Mouse (Mus musculus): ENCODE measurements around the gene Lamp2. TPM values are rescaled to one million over a fixed set of nuclear protein-coding genes. Genes with fewer than 3 reads are reported as not detected.

Lamp2 gene
- polyA plus RNA-seq, 1 experiment from 2014 or later, result 131 TPM

GRCm38 (mm10) chrX:38423096-38423495 lies 33.2 kb downstream of the Lamp2 start:
- no peak for ATAC-seq (ENCODE audit: low FRiP score, low TSS enrichment)
- Histone ChIP-seq H3K4me2 (replicated peaks; ENCODE audit: low read depth) (no peak overlapping the region), H3K4me1 (replicated peaks; ENCODE audit: control insufficient read depth, insufficient read depth) (no peaks in the 10 kb centered on the region), H3K9me3 (ENCODE audit: control insufficient read depth, low read length) (no peaks in the 10 kb centered on the region), H3K27me3 (ENCODE audit: control insufficient read depth, insufficient read depth, low read length) (no peaks in the 10 kb centered on the region), H3K4me3 (ENCODE audit: low read depth, low read length) (no peak overlapping the region), H3K27ac (replicated peaks) (no peak overlapping the region), H3K9ac (ENCODE audit: low read length) (no peak overlapping the region), H3K36me3 (ENCODE audit: control insufficient read depth, insufficient read depth, low read length) (no peaks in the 10 kb centered on the region)
- WGBS, result 66% methylated on average over 3 of the region's 3 CpGs
- no peak for DNase-seq (ENCODE audit: low spot score)
- TF ChIP-seq CTCF (IDR thresholded peaks at IDR 0.05; ENCODE audit: low read depth) (no peak), EP300 (optimal IDR thresholded peaks at IDR 0.05) (no peak)

- Histone ChIP-seq H3K4me3 (ENCODE audit: low read depth, low read length) (no peak overlapping the region), H3K9ac (ENCODE audit: low read length) (no peak overlapping the region)
- TF ChIP-seq EP300 (optimal IDR thresholded peaks at IDR 0.05), result no peak
- TF ChIP-seq CTCF (IDR thresholded peaks at IDR 0.05; ENCODE audit: low read depth), result no peak
These were observed 33.9 kb downstream of the Lamp2 start for GRCm38 (mm10) chrX:38422396-38422795.

GRCm38 (mm10) chrX:38403879-38404278 lies 52.4 kb downstream of the Lamp2 start:
- Histone ChIP-seq H3K27ac (replicated peaks) (no peak overlapping the region), H3K36me3 (ENCODE audit: control insufficient read depth, insufficient read depth, low read length) (no peaks in the 10 kb centered on the region), H3K27me3 (ENCODE audit: control insufficient read depth, insufficient read depth, low read length) (no peaks in the 10 kb centered on the region), H3K4me2 (replicated peaks; ENCODE audit: low read depth) (no peak overlapping the region), H3K9ac (ENCODE audit: low read length) (no peak overlapping the region), H3K4me1 (replicated peaks; ENCODE audit: control insufficient read depth, insufficient read depth) (no peaks in the 10 kb centered on the region), H3K4me3 (ENCODE audit: low read depth, low read length) (no peak overlapping the region), H3K9me3 (ENCODE audit: control insufficient read depth, low read length) (no peaks in the 10 kb centered on the region)
- TF ChIP-seq EP300 (optimal IDR thresholded peaks at IDR 0.05) (no peak), CTCF (IDR thresholded peaks at IDR 0.05; ENCODE audit: low read depth) (no peak)
- no peak for DNase-seq (ENCODE audit: low spot score)
- 72% methylated on average over 3 of the region's 3 CpGs for WGBS
- ATAC-seq (ENCODE audit: low FRiP score, low TSS enrichment), result no peak

More at GRCm38 (mm10) chrX:38422396-38422795, 33.9 kb downstream of the Lamp2 start:
- DNase-seq (ENCODE audit: low spot score) (no peak), ATAC-seq (ENCODE audit: low FRiP score, low TSS enrichment) (no peak)
- Histone ChIP-seq H3K4me2 (replicated peaks; ENCODE audit: low read depth) (no peak overlapping the region), H3K4me1 (replicated peaks; ENCODE audit: control insufficient read depth, insufficient read depth) (no peaks in the 10 kb centered on the region), H3K36me3 (ENCODE audit: control insufficient read depth, insufficient read depth, low read length) (no peaks in the 10 kb centered on the region), H3K27me3 (ENCODE audit: control insufficient read depth, insufficient read depth, low read length) (no peaks in the 10 kb centered on the region), H3K9me3 (ENCODE audit: control insufficient read depth, low read length) (no peaks in the 10 kb centered on the region), H3K27ac (replicated peaks) (no peak overlapping the region)
- WGBS, result 50% methylated on average over 3 of the region's 3 CpGs

- no peak for ATAC-seq (ENCODE audit: low FRiP score, low TSS enrichment)
- TF ChIP-seq EP300 (optimal IDR thresholded peaks at IDR 0.05) (no peak), CTCF (IDR thresholded peaks at IDR 0.05; ENCODE audit: low read depth) (no peak)
- no peak for DNase-seq (ENCODE audit: low spot score)
These were observed 53.3 kb downstream of the Lamp2 start for GRCm38 (mm10) chrX:38402981-38403380.

GRCm38 (mm10) chrX:38402004-38402403 lies 54.2 kb downstream of the Lamp2 start:
- no peak overlapping the region for H3K27ac ChIP-seq (replicated peaks)
- H3K36me3 ChIP-seq (ENCODE audit: control insufficient read depth, insufficient read depth, low read length), result no peaks in the 10 kb centered on the region
- H3K4me1 ChIP-seq (replicated peaks; ENCODE audit: control insufficient read depth, insufficient read depth), result no peaks in the 10 kb centered on the region
- no peak overlapping the region for H3K9ac ChIP-seq (ENCODE audit: low read length)
- ATAC-seq (ENCODE audit: low FRiP score, low TSS enrichment) (no peak), DNase-seq (ENCODE audit: low spot score) (no peak)
- no peak overlapping the region for H3K4me3 ChIP-seq (ENCODE audit: low read depth, low read length)
- TF ChIP-seq EP300 (optimal IDR thresholded peaks at IDR 0.05) (no peak), CTCF (IDR thresholded peaks at IDR 0.05; ENCODE audit: low read depth) (no peak)
- no peak overlapping the region for H3K4me2 ChIP-seq (replicated peaks; ENCODE audit: low read depth)
- H3K27me3 ChIP-seq (ENCODE audit: control insufficient read depth, insufficient read depth, low read length), result no peaks in the 10 kb centered on the region
- WGBS, result 24% methylated on average over 6 of the region's 6 CpGs
- no peaks in the 10 kb centered on the region for H3K9me3 ChIP-seq (ENCODE audit: control insufficient read depth, low read length)

More at GRCm38 (mm10) chrX:38402981-38403380, 53.3 kb downstream of the Lamp2 start:
- H3K27ac ChIP-seq (replicated peaks), result no peak overlapping the region
- H3K4me1 ChIP-seq (replicated peaks; ENCODE audit: control insufficient read depth, insufficient read depth), result no peaks in the 10 kb centered on the region
- WGBS, result 66% methylated on average over 5 of the region's 5 CpGs
- no peaks in the 10 kb centered on the region for H3K27me3 ChIP-seq (ENCODE audit: control insufficient read depth, insufficient read depth, low read length)
- H3K4me2 ChIP-seq (replicated peaks; ENCODE audit: low read depth), result no peak overlapping the region
- no peaks in the 10 kb centered on the region for H3K9me3 ChIP-seq (ENCODE audit: control insufficient read depth, low read length)
- H3K4me3 ChIP-seq (ENCODE audit: low read depth, low read length), result no peak overlapping the region
- no peaks in the 10 kb centered on the region for H3K36me3 ChIP-seq (ENCODE audit: control insufficient read depth, insufficient read depth, low read length)
- no peak overlapping the region for H3K9ac ChIP-seq (ENCODE audit: low read length)

- DNase-seq (ENCODE audit: low spot score) (no peak), ATAC-seq (ENCODE audit: low FRiP score, low TSS enrichment) (no peak)
These were observed 55.6 kb downstream of the Lamp2 start for GRCm38 (mm10) chrX:38400616-38401015.

More at GRCm38 (mm10) chrX:38400616-38401015, 55.6 kb downstream of the Lamp2 start:
- H3K9ac ChIP-seq (ENCODE audit: low read length), result no peak overlapping the region
- H3K9me3 ChIP-seq (ENCODE audit: control insufficient read depth, low read length), result no peaks in the 10 kb centered on the region
- no peak overlapping the region for H3K4me2 ChIP-seq (replicated peaks; ENCODE audit: low read depth)
- TF ChIP-seq EP300 (optimal IDR thresholded peaks at IDR 0.05) (no peak), CTCF (IDR thresholded peaks at IDR 0.05; ENCODE audit: low read depth) (no peak)
- H3K27ac ChIP-seq (replicated peaks), result no peak overlapping the region
- no peaks in the 10 kb centered on the region for H3K36me3 ChIP-seq (ENCODE audit: control insufficient read depth, insufficient read depth, low read length)
- H3K4me1 ChIP-seq (replicated peaks; ENCODE audit: control insufficient read depth, insufficient read depth), result no peaks in the 10 kb centered on the region
- no peaks in the 10 kb centered on the region for H3K27me3 ChIP-seq (ENCODE audit: control insufficient read depth, insufficient read depth, low read length)
- 69% methylated on average over 3 of the region's 3 CpGs for WGBS
- H3K4me3 ChIP-seq (ENCODE audit: low read depth, low read length), result no peak overlapping the region
